Mouse (Mus musculus) thymus, adult 2 months (tissue): ENCODE measurements around the gene Pnpla7. TPM values are rescaled to one million over a fixed set of nuclear protein-coding genes. Genes with fewer than 3 reads are reported as not detected.

Source experiments
- DNase-seq: peaks from one replicate; pipeline ENCODE4 v3.0.0; 2021
- H3K27ac ChIP-seq: fragments of 200-500 bp; 2 replicates; pipeline ENCODE4 v1.5.1; 2012; ENCODE audit warnings: low read length, control low read depth; ENCODE audit not compliant: control insufficient read depth, insufficient read depth
- H3K27me3 ChIP-seq: fragments of 200-500 bp; 2 replicates; pipeline ENCODE4 v1.6.1; 2012; ENCODE audit warnings: mild to moderate bottlenecking, low read length, moderate library complexity, mixed read lengths; ENCODE audit not compliant: control insufficient read depth, insufficient read depth
- H3K36me3 ChIP-seq: fragments of 200-500 bp; 2 replicates; pipeline ENCODE4 v1.6.1; 2012; ENCODE audit warnings: mild to moderate bottlenecking, low read length, moderate library complexity; ENCODE audit not compliant: control insufficient read depth, insufficient read depth
- H3K4me1 ChIP-seq: fragments of 200-500 bp; replicated peaks from 2 replicates; pipeline ENCODE4 v1.6.1; 2012; ENCODE audit warnings: low read length; ENCODE audit not compliant: control insufficient read depth, insufficient read depth
- H3K4me3 ChIP-seq: fragments of 200-500 bp; 2 replicates; pipeline ENCODE4 v1.5.1; 2012; ENCODE audit warnings: mild to moderate bottlenecking, low read length, control low read depth, moderate library complexity; ENCODE audit not compliant: control insufficient read depth, insufficient read depth
- CTCF ChIP-seq: fragments of 200-500 bp; IDR thresholded peaks from 2 replicates; pipeline ENCODE4 v1.5.1; 2012; ENCODE audit warnings: mild to moderate bottlenecking, control low read depth, low read length, moderate library complexity, borderline replicate concordance; ENCODE audit not compliant: control insufficient read depth, poor library complexity, insufficient read depth; ENCODE audit errors: extremely low read depth
- POLR2A ChIP-seq: fragments of 200-500 bp; IDR thresholded peaks from 2 replicates; pipeline ENCODE4 v1.6.1; 2012; ENCODE audit warnings: mild to moderate bottlenecking, low read length, control low read depth, moderate library complexity; ENCODE audit not compliant: control insufficient read depth, poor library complexity, insufficient read depth; ENCODE audit errors: extremely low read depth
- WGBS: fragments of 180-500 bp; shearing (Covaris S2); methylation state at CpG from one replicate; pipeline ENCODE4 v1.1.7; 2018; 5-methylcytosine and 5-hydroxymethylcytosine counted together
- polyA plus RNA-seq: library from polyadenylated mRNA; depleted of rRNA; stranded (reverse); fragments of >200 nt; gene quantifications from 2 replicates; pipeline ENCODE4 v1.2.3, GENCODE M21; 2012

Pnpla7 gene
- polyA plus RNA-seq, 1 experiment = 52.7 TPM

DNA sequence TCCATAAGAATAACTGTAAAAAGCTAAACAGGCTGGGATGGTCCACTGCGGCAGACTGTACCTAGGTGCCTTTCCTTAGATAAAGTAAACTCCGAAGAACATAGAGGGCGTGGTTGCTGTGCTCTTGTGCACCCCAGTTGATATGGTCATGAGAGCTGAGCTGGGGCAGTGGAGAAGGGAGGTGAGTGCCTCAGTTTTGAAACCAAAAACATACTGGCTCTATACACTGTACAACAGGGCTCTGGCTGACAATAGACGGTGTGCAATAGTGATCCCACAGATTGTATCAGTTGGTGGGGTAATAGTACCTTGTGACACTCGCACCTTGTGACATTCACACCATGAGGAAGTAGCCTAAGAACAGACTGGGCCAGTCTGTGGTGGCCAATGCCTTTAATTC lies 1.1 kb downstream of the Pnpla7 start:
- Histone ChIP-seq H3K4me1 (peaks cover 7% of the 10 kb centered on the region; the same call in 1 of the 2 replicates), H3K36me3 (peaks cover 4% of the 10 kb centered on the region; the same call in 1 of the 2 replicates), H3K4me3 (no peak overlapping the region), H3K27me3 (no peaks in the 10 kb centered on the region), H3K27ac (no peak overlapping the region)
- no peak for DNase-seq
- 89% methylated on average over 5 of the region's 5 CpGs for WGBS
- no peak for TF ChIP-seq POLR2A
- no peak for TF ChIP-seq CTCF

DNA sequence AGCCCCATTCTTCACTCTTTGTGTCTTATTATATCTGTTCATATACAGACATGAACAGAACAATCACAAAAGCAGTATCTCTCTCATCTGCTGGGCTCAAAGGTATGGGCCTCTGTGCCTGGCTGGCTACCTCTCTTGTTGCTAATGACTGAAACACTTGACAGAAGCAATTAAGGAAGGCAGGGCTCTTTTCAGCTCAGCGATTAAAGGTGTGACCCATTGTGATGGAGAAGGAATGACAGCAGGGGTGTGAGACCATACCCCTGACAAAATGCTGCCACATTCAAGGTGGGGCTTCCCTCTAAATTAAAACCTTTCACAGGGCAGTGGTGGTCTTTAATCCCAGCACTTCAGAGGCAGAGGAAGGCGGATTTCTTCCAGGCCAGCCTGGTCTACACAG lies 11.9 kb downstream of the Pnpla7 start:
- Histone ChIP-seq H3K27me3 (no peaks in the 10 kb centered on the region), H3K4me3 (no peak overlapping the region), H3K36me3 (peaks cover 50% of the 10 kb centered on the region), H3K27ac (no peak overlapping the region), H3K4me1 (no peaks in the 10 kb centered on the region)
- no peak for DNase-seq
- TF ChIP-seq POLR2A (no peak), CTCF (no peak)
- WGBS = 86% methylated on average over 2 of the region's 2 CpGs

GRCm38 (mm10) chr2:24995332-24995731 lies 19.5 kb downstream of the Pnpla7 start:
- no peak overlapping the region for H3K4me3 ChIP-seq
- WGBS = 97% methylated on average over 6 of the region's 6 CpGs
- H3K27me3 ChIP-seq = no peaks in the 10 kb centered on the region
- H3K36me3 ChIP-seq = peaks cover 16% of the 10 kb centered on the region; the same call in 1 of the 2 replicates
- TF ChIP-seq CTCF = no peak
- H3K4me1 ChIP-seq = no peaks in the 10 kb centered on the region
- DNase-seq = no peak
- no peak overlapping the region for H3K27ac ChIP-seq

DNA sequence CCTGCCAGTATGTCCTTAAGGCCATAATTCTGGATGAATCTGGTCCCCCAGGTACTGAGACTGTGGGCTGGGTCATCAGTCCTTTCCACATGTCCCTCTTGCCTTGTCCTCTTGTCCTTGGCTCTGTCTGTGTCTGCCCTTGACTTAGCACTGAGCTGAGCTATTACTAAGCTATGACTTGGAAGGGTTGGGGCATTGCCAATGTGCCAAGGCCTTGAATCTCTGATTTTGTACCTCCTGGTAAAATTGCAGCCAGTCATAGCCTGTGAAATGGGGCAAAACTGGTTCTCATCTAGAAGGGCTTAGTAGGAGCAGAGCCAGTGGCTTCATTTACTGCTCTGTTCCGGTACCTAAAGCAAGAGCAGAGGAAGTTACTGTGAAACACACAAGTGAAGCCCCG lies 20.6 kb downstream of the Pnpla7 start:
- no peaks in the 10 kb centered on the region for H3K4me1 ChIP-seq
- WGBS = 98% methylated on average over 2 of the region's 2 CpGs

DNA sequence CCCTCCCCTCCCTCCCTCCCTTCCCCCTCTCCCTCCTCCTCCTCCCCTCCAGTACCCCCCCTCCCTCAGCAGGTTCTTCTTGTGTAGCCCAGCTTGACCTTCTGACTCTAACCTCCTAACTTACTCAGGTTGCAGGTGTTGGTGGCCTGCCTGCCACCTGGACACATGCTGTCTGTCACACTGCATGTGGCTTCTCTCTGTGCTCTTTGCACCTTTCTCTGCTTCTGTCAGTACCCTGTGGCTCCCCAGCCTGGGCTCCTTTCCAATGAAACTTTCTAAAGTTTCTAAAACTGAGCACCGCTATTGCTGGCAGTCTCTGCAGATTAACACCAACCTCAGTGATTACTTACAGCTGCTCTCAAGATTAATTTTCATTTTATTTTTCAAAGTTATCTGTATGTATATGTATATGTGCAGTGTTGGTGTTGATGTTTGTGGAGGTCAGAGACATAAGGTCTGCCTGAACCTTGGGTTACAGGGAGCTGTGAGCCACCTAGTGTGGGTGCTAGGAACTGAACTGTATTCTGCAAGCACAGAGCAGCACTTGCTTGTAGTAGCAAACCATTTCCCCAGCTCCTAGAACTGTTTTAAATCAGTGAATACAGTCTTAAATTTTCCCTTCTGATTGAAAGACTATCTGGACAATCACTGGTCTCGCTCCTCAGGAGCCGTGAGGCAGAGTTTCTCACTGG lies 24.9 kb downstream of the Pnpla7 start:
- peak; percentile 48 for DNase-seq
- WGBS = 96% methylated on average over 3 of the region's 3 CpGs
- TF ChIP-seq POLR2A = no peak
- TF ChIP-seq CTCF = no peak
- Histone ChIP-seq H3K36me3 (peaks cover 15% of the 10 kb centered on the region), H3K27me3 (no peaks in the 10 kb centered on the region), H3K4me1 (no peaks in the 10 kb centered on the region), H3K4me3 (no peak overlapping the region), H3K27ac (no peak overlapping the region)

More for the DNA sequence above, 20.6 kb downstream of the Pnpla7 start:
- TF ChIP-seq POLR2A = no peak
- TF ChIP-seq CTCF = no peak
- peaks cover 9% of the 10 kb centered on the region; the same call in 1 of the 2 replicates for H3K36me3 ChIP-seq
- no peak for DNase-seq
- no peaks in the 10 kb centered on the region for H3K27me3 ChIP-seq
- H3K27ac ChIP-seq = no peak overlapping the region
- H3K4me3 ChIP-seq = no peak overlapping the region

DNA sequence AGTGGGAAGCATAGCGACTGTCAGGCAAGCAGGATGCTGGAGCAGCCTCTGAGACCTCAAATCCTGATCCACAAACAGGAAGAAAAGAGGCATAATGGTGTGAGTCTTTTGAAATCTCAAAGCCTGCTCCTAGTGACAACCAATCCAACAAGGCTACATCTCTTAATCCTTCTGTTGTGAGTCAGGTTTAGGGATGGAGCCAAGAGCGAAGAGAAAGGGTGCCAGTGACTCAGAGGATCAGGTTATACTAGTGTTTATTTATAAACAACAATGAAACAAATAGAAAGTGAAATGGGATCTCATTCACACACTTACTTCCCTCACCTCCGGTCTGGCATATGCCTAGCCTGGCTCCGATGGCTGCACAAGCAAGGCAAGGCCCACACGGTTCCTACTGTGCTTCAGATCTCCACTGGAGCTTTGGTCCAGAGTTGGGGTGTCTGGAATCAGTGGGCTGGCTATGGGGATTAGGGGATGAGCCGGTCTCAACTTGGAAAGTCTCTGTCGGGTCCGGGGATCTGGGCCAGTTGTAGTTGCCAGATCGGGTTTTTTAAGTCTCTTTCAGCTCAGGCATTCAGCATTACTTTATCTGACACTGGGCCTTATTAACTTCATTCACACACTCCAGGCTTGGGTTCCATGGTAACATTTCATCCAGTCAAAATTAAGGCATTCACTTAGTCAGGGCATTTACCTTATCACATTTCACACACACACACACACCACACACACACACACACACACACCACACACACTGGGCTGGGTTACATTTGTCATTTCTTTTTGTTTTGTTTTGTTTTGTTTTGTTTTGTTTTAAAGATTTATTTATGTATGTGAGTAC lies 28.3 kb downstream of the Pnpla7 start:
- TF ChIP-seq CTCF = no peak
- no peak for TF ChIP-seq POLR2A
- no peaks in the 10 kb centered on the region for H3K27me3 ChIP-seq
- H3K4me1 ChIP-seq = no peaks in the 10 kb centered on the region
- DNase-seq = no peak
- no peak overlapping the region for H3K4me3 ChIP-seq
- H3K36me3 ChIP-seq = peaks cover 6% of the 10 kb centered on the region
- H3K27ac ChIP-seq = no peak overlapping the region
- WGBS = 94% methylated on average over 9 of the region's 9 CpGs

DNA sequence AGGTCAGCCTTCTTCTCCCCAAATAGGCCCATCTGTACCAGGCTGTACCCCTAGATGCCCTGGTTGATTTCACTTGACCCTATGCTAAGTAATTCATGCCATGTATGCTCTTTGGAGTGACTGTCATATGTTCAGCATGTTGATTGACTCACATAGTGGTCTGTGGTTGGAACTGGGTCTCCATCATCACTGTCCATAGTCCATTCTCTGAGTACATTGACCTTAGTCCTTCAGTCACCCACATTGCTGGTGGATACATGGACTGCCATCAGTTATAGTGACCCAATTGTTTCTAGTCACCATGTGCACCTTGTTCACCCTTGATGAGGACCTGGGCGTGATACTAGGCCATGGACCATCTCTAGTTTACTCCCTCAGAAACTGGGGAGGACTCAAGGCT lies 30.9 kb downstream of the Pnpla7 start:
- 90% methylated on average over 1 of the region's 1 CpGs for WGBS
- Histone ChIP-seq H3K27me3 (no peaks in the 10 kb centered on the region), H3K36me3 (peaks cover 6% of the 10 kb centered on the region), H3K4me1 (no peaks in the 10 kb centered on the region), H3K27ac (no peak overlapping the region), H3K4me3 (no peak overlapping the region)
- DNase-seq = no peak
- TF ChIP-seq CTCF (no peak), POLR2A (no peak)
